Mouse (Mus musculus) megakaryocyte, adult 5-6 weeks (primary cell): ENCODE results near the gene Cep83. TPM values are rescaled to one million over a fixed set of nuclear protein-coding genes. Genes with fewer than 3 reads are reported as not detected.
A peak's percentile ranks its signal among the peaks of the same experiment; 100 is the strongest.

Experiments
- ATAC-seq: 2 replicates; pipeline ENCODE4 v1.8.0; 2016; ENCODE audit warnings: mild to moderate bottlenecking, inconsistent platforms; ENCODE audit not compliant: poor library complexity, severe bottlenecking
- total RNA-seq, 2 experiments: library from RNA; stranded (forward) in 1 of 2; stranded (reverse) in 1 of 2; fragments of 153-499, 151-499 nt in 1 of 2; fragments of 221-1000, 200-1000 nt in 1 of 2; gene quantifications; 2 replicates each; pipeline versions ENCODE4 v1.2.3 to v1.2.4; 2015 to 2017

Cep83 gene
- total RNA-seq, 2 experiments from 2014 or later = 46.0 to 52.5 TPM

DNA sequence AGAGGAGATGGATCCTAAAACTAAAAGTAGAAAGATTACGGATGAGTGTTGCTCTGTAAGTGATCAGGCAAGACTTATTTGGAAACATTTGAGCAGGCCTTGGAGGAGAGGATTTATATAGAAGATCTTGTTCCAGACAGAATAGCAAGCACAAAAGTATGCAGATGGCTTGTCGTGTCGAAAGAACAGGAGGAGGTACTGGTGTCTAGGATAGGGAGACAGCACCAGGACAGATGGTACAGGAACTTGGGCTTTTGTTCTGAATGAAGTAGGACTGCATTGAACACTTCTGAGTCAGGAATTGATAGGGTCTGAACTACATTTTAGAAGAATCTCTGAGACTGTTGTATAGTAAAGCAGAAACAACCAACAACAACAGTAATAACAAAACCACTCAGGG lies 89.1 kb downstream of the Cep83 start:
- ATAC-seq = no peak

DNA sequence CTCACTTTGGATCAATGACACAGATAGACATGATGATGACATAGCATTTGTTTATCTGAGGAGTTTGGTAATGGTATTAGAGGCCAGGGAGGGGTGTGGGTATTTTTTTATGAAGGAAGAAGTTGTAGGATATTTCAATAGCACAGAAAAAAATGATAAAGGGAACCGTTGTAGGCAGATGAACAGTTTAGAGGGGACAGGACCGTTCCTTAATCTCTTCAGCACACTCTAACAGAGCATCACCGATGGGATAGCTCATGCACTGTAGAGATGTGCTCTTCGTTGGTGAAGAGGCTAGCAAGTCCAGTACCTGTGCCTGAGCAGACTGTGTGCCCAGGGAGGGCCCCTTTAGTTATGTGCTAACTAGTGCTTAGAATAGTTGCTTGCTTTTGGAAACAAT lies 90.9 kb downstream of the Cep83 start:
- ATAC-seq = no peak

DNA sequence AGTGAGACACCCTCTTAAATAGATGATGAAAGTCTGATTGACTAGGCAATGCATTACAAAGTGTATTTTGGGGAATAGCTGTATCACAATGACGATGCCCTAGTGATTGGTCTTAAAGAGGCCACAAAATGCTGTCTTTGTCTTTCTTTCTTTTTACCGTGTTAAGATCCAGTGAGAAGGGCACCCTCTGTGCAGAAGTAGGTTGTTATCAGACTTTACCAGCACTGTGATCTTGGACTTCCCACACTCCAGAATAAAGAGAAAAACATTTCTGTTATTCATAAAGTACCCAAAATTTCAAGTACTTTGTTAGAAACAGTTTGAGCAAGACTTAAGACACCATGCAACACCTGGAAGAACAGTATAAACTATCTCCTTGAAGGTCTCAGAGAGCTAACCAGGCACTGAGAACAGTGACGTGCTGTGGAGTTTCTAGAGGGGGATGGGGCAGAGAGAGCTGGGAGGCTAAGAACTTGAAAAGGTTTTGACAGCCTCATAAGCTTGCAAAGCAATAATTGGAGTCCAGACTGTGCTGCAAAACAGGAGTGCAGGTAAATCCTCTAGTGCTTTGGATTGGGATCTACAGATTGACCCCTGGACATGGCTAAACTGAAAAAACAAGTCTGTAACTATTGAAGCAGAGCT lies 92.3 kb downstream of the Cep83 start:
- no peak for ATAC-seq

DNA sequence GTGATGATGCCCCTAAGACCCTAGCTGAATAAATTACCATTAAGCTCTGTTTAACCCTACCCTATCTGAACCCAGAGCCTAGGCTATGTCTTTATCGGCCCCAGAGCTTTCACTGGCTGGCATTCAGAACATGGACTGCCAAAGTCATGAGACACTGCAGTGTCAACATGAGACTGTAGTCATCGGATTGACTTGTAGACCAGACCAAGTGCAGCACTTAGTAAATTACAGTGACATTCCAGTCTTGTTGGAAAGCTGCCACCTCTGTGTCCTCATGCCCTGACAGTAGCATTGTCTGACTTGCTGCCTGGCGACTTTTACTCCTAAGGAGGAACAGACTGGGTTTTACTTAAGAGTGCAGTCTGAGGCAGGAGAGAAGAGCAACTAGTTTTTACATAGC lies 100.8 kb downstream of the Cep83 start:
- no peak for ATAC-seq

DNA sequence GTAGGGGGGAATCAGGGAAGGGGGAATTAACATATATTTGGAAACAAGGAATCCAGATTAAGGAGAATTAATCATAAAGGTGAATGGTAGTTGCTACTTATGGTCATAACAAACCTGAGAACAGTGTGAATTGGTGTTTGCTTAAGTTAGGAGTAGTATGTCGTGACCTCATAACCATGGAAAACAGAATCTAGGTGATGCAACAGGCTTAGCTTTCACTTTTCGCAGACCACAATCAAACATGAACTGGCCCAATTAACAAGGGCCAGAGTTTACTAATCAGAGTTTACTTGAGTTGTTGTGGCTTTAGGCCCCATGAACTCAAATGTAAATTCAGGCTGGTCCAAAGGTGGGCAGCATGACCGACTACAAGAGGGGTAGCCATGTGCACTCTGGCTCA lies 105.5 kb downstream of the Cep83 start:
- no peak for ATAC-seq

DNA sequence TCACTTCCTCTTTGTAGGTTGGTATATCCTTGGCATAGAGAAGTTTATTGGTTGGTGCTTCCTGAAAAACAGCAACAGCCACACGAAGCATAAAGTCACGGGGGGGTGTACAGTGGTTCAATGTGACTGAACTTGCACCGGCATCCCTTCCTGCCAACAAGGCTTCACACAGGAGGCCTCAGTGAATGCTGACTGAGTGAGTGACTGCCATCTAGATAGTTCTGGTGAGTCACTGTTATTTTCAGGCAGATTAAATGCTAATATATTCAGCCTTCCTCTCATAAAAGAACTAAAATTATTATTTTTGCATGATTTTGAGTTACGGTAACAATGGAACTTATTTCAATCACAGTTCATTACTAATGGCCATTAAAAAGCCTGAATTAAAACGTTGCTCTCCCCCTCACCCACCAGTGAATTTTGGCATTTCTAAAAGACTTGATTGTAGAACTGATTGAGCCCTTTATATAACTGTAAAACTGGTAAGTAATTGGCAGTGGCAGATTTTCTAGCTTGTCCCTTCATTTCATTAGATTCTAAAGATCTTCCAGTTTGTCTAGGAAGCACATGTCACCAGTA lies 106.3 kb downstream of the Cep83 start:
- ATAC-seq = no peak

DNA sequence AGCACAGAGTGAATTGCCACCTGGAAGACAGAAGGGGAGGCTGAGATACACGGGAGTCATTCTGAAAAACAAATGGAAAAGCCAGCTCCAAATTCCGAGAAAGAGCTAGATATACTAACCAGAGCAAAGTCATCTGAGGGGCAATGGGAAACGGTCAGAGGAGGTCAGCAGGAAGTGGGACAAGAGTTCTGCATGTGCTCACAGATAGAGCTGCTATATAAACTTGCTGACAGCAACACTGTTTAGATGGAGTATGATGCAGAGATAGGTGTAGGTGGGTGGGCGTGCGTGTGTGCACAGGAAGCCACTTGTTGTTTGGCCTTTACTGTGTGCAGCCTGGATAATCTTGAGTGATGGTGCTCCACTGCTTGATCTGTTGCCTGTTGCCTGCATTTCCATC lies 109.7 kb downstream of the Cep83 start:
- no peak for ATAC-seq

DNA sequence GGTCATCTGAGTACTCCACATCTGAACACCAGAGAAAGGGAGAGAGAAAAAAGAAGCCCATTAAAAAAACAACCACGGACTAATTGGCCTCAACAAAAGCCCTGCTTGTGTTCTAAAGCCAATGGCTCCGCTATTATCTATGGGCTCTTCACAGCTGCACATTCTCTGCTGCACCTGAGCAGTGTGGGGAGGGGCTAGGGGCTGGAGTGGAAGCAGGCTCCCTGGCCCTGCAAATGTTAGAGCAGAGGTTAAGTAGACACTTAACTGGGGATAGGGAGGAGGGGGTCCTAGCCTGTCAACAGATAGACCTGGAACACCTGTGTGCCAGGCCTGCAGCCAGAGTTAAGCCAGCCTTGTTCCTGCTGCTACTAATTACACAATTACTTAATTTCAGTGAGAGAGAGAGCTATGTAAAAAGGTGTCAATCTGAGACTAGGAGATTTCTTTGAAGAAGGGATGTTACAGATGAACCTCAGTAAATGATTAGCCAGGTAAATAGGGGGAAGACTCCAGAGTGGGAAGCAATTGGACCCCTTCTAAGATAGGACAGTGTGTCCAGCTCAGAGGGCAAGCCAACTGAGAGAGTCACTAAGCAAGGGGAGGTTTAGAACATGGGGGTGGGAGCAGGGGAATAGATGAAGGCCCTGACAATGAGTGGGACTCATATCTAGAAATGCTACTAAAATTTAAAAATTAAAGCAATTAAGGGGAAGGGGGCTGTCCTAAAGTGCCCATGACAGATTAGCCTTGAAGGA lies 111.2 kb downstream of the Cep83 start:
- no peak for ATAC-seq

DNA sequence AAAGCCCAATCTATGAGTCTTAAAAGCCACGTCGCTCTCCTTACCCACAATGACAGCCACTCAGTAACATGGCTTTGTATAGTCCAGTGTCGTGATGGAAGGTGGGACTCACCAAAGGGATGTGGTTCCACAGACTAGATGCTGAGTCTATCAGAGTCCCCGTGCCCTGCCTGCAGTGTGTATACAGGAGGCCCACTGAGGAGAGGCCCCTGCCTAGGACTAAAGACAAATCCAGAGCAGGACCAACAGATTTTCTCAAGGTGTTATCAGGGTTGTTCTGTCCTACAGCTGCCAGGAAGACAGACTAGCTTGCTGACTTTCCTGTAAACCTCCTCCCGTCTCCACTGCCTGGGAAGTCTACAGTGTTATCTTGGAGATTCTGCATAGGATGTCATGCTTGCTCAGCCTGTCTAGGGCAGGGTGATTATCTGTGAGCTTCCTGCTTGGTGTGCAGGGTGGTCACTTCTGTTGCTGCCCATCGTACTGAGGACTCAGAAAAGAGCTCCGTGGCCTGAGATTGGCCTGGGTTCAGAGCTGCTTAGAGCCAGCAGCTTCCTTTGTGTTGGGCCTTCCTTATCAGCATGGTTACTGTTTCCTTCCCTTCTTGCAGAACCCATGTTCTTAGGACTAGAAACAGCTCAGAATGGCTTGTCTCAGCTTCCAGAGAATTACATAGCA lies 112.4 kb downstream of the Cep83 start:
- ATAC-seq = no peak

DNA sequence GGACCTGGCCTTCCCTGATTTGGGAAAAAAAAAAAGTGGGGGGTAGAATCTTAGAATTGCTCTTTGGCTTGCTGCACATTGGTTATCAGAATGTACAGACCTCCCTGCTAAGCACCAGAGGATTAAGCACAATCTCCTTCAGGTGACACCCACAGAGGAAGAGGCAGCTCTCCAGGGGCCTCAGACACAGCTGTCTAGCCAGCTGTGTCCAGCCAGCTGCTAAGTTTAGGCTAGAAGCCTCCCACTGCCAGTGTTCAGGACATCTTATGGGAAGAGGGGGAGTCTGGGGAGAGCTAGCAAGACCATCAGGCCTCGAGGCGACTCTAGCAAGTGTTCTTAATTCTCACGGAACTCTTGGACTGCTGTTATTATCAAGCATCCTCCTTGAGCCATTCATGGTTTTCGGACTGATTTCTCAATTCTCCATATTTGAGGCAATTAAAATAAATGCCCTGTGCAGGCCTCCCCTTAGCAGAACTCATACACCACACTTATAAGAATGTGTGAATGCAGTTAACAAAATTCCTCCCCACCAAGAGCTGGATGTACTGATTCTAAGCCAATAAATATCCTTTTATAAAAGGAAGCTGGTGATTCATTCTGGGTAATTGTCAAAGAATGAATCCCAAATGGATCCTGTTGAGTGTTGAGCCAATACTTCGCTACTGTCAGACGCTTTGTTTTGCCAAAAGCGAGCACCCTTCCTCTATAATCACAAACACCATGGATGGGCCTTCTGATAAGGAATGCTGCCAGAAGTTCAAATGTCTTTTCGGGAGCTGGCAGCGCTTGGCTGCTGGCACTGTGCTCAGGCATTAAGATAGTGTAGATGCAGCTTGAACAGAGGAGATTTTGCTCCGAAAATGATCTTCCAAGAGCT lies 115.8 kb downstream of the Cep83 start:
- no peak for ATAC-seq

DNA sequence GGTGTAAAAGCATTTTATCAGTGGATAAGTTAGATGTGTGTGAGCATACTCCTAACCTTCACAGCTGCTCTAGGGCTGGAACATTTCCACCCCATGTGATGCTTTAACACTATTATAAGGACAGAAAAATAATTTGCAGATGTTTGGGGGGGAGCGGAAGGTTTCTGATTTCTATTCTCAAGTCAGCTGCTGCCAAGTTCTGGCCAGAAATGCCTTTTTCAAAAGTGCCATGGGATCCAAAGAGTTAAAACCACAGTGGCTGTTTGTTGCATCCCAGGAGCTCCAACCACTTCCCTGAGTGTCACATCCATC lies 116.4 kb downstream of the Cep83 start:
- no peak for ATAC-seq

DNA sequence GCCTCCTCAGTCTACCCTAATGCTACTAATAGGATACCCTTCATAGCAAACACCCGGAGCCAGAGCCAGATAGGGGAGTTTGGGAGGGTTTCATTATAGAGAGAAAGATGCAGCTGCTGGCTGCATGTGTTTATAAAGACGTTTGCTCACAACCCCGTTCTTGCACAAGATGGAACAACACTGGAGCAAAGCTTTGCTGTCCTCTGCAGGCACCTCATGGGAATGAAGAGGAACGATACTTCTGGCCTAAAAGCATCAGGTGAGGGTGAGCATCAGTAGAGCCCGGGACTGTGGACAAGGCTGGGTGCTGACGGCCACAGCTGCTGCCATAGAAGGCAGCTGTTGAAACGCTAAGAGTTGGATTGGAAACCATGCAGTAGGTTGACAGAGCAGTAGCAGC lies 118.9 kb downstream of the Cep83 start:
- no peak for ATAC-seq

DNA sequence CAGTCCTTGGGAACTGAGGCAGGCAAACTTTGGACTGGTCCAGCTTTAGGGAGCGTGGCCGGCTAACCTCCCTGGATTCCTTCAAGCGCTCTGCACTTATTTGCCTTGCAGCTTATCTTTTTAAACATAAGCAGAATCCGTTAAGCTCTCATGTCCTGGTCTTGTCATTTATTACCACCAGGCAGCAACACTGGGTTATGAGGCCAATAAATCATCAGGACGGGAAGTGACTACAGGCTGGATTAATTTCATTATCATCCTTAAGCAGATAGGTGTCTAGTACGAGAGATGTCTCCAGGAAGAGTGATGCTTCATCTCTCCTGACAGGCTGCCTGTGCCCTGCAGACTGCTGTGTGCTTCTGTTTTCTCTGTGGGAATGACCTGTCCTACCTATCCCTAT lies 119.8 kb downstream of the Cep83 start:
- no peak for ATAC-seq

DNA sequence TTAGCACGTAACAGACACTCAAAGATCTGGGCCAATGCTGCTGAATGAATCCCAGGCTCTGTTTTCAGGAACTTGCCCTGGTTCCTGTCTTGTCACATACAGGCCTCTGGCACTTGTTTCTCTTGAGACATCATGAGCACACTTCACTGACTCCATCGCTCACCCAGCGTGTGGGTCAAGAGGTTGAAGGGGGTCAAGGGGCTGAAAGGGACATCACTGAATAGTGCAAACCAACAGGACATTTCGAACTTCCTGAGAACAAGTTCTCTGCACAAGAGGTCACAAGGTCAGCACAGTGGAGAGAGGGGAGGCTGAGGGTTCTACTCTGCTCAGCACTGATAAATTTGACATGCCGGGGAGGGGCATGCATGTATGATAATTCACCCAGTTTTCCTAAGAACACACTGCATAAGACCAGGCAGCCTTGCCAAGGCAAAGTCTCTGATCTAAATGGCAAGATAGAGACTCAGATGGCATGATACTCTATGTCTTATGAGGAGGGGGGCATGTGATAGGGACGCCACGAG lies 121.6 kb downstream of the Cep83 start:
- ATAC-seq = no peak

DNA sequence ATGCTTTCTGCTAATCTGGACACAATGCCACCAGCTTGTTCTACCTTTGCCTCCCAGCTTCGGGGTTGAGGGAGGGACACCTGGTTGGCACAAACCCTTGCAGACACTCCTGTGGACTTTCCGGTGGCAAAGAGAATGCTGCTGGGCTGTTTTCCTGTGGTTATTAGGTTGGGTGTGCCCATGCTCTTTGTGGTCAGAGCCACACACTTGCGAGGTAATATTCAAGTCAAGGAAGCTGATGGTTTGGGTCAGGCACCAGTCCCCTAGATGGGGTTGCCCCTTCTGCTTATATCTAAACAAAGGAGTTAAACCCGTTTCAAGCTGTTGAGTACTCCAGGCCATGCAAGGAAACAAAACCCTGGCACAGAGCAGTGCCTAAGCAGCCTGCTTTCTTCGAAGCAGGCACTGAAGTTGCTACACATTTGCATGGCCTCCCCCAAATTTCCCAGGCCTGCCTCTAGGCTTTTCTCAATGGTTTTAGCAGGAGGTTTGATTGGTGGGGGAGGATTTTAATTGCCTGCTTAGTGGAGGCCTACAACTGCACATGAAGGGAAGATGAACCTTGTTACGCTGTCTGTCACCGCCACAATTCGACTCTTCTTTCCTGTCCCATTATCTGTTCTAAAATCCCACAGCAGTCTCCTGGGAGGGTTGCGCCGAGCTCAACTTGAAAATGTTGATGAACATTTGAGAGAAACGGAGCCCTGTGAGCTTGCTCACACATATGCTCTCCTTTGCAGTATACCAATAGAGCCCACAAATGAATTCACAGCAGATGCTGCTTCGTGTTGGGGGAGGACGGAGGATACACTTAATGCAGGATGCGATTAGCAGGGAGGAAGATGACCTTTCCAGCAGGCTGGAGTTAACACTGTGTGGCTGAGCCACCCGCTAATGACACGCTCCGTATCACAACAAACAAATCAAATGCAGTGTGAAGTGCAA lies 123.7 kb downstream of the Cep83 start:
- ATAC-seq = 0 out of 2 replicates have a peak, but pooled peaks have one; percentile 20

DNA sequence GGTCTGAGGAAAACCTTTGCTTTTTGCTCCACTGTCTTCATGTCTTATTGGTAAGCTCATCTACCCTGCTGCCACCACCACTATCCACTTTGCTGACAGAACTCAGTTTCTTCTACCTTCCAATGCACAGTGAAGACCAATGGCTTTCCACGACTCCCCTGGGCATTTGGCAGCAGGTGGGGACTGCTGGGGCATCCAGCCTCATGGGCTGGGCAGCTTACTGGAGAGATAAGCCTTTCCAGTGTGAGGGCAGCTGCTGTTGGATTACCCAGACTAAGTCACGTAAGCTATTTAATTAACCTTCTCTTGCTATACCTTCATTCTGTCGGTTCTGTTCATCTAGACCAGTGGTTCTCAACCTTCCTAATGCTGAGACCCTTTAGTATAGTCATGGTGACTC lies 129.7 kb downstream of the Cep83 start:
- no peak for ATAC-seq

DNA sequence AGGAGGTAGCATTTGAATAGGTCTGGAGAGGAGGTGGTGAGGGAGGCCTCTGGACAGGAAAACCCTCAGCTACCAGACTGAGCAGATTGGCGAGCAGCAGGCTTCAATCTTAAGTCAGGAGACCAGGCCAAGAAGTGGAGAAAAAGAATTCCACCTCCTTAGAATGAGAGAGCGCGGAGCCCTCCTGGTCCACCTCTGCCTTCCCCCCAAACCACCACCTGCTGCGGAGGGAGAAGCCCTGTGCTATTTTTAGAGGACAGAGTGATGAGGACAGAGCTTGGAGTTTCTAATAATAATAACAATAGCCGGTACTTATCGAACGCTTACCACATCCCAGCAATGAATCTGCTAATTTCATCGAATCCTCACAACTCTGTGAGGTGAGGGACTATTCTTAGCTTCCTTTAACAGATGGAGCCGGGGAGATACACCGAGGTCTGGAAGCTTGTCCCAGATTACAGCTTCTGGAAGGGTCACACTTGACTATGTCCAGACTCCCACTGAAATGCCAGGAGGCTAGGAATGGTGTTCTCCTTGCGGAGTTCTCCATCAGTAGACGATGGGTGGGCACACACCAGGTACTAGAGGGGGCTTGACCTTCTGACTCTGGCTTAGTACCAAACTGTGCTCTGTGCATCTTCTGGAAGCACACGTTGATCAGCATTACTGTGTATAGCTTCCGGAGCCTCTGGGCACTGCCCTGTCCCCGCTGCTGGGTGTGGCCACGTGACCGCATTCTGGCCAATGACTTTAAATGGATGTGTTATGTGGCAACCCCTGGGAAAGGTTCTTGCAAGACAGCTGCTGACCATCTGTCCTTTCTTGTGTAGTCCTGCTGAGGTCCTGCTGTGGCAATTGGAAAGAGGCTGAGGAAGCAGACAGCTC lies 130.6 kb downstream of the Cep83 start:
- no peak for ATAC-seq

DNA sequence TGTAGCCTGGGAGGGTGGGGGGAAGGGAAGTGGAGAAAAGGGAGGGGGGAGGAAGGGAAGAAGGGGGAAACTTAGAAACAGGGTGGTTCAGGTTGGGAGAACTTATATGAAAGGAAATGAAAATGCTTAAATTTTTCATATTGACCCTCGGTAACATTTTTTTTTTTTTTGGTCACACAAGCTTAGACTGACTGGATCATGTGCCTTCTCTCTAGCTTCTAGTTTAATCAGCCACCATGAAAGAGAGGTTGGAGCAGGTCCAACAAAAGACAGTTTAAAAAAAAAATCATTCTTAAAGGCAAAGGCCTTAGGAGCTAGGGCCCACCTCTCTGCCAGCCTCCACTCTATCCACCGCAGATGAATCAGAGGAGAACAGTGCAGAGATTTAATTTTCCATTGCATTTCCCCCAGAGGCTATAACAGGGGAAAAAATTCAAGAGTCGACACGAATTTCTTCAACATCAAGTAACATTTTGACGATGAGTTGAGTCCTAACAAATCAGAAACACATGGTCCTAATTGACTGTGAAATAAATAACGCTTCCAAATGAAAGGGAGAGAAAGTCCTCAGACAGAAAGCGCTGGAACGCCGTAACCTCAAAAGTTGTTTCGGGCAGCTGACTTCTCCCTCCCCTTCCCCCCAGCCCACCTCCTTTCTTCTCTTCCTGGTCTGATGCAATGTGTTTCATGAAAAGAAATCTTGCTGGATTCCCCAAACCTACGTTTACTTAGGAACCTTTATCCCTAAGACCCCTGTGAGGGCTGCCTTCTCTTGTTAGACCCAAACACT lies 135.7 kb downstream of the Cep83 start:
- no peak for ATAC-seq
